Mouse (Mus musculus) right cerebral cortex, postnatal 36 days (tissue): ENCODE data around the gene Alk.

Experiments
- DNase-seq, 2 experiments: peaks; one replicate each; pipeline ENCODE4 v3.0.0; 2022; ENCODE audit warnings: low spot score in 2 of 2, mixed read lengths in 1 of 2

Gene Alk

DNA sequence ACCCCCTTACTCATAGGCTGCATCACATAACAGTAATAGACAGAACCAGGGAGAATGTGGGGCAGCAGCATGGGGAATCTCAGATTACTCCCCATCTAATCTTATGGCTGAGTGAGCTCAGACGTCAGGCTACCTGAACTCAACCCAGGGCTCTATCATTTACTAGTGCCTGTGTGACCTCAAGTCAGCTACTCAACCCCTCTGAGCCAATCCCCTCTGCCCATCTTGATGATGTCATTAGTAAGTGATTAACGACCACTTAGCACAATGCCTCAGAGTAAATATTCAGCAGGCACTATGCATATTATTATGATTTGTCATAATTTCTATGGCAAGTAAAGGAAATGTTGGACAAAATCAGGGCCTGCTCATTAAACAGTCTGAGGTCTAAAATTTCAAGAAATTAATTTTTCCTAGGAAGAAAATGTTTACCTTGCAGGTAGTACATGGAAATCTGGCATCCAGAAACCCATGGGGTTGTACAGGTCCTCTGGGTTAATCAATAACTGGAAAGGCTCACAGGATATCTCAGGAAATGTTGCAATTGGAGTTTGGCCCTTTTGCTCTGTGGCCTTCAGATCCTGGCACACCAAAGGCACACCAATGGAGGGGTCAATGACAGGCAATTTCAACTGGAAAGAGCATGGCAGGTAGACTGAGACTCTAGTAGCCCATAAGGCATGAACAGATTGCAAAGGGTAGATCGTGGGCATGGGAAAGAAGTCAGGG, 204.9 kb downstream of the Alk start:
- no peak for DNase-seq

- DNase-seq: no peak
These were observed 208.5 kb downstream of the Alk start for GRCm38 (mm10) chr17:72395956-72396355.

DNA sequence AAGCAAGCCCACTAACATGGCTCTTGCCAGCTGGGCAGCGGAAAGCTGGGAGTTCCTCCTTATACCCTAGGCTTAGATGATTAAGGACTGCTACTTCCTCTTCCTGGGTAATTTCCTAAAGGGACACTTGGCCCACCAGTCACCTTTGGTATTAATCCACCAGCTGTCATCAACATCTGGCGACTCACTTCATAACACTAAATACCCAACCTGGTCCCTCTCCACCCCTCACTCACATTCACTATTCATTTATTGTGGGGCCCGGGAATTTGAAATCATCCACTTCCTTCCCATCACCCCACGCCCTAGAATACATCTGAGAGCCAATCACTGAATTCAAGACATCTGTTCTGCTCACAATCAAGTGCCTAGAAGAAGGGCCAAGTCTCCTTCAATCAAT, 235.4 kb downstream of the Alk start:
- DNase-seq: no peak

DNA sequence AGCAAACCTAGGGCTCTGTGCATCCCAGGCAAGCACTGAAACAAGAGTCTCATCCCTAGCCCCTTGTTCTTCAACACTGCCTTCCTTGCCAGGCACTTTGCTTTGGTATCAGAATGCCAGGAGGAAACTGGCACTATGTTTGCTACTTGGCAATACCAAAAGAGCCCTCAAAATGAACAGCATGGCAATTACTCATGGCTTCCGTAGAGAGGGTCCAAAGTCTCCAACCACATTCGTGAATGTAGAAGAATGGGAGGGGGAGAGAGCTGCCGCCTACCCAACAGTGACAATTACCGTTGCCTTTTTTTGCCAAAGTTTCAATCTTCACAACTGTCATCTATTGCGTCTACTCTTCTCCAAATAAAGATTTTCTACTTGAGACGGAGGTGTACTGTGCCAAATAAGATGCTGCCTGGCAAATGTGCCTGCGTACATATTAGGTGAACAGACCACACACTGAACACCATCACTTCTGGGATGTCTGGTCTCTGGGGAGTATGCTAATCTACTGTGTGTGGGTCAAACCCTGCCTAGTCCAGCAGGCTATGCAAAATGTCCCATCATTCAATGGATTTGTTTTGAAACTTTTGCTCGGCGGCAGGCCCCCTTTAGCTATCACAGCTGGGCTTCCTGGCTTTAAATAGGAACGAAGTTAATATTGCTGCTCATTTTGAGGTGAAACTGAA, 241.5 kb downstream of the Alk start:
- DNase-seq: no peak

GRCm38 (mm10) chr17:72361961-72362360, 242.5 kb downstream of the Alk start:
- DNase-seq: no peak

GRCm38 (mm10) chr17:72356759-72357302, 247.6 kb downstream of the Alk start:
- no peak for DNase-seq

DNA sequence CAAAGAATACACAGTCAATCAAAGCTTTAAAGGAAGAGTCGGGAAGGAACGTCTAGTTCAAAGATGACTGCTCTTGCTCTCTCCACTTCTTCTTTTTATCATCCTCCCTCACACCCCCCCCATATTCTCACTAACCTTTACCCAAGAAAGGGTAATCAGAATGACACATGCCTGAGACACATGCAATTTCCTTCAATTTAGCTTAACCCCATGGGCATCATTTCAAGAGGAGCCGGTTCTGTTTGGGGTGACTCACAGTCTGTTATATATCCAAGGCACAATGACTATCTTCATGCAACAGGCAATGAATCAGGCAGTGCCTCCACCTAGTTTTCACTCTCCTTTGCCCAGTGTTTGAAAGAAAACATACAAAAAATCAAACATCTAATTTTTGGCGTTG, 265.0 kb downstream of the Alk start:
- DNase-seq: no peak

GRCm38 (mm10) chr17:72332909-72333308, 271.5 kb downstream of the Alk start:
- no peak for DNase-seq

- no peak for DNase-seq
These were observed 278.5 kb downstream of the Alk start for GRCm38 (mm10) chr17:72325941-72326340.

GRCm38 (mm10) chr17:72319576-72319975, 284.9 kb downstream of the Alk start:
- no peak for DNase-seq

DNA sequence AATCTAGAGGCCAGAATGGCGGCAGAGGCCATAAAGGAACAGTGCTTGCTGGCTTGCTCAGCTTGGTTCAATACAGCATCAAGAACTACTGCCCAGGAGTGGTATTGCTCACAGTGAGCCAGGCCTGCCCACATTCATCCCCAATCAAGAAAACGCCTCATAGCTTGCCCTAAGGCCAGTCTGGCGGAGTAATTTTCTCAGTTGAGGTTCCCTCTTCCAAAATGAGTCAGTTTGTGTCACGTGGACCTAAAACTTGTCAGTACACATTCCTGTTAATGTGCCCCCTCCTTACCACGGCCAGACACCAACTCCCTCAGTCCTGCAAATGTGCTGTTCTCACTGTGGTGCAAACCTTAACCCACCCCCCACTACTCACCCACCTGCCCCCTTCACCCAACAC, 304.8 kb downstream of the Alk start:
- DNase-seq: no peak

DNA sequence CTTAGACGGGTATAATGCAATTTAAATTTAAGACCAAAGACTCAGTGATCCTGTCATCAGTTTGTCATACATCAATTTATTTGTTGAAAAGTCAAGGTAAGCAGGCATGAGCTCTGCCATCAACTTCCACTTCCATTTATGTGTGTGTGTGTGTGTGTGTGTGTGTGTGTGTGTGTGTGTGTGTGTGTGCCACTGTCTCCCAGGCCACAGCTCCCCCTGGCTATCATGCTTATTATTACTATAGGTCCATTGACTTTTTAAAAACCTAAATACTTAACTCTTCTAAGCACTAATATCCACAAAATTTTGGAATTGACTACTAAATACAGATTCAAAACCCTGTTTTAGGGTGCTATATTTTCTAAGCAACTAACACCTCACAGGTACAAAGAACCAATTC, 308.1 kb downstream of the Alk start:
- DNase-seq: no peak

DNA sequence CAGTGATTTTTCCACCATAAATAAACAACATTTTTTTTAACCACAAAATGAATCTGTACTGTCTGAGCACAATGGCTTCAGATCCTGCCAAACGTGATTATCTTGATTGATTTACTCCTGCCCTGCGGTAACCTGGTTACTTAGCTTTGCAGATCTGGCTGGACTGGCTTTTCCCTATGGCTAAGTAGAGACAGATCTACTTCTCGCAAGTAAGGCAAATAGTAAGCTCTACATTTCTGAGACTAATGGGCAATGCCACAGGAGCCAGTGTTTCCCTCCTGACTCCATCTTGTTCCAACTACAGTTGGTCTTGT, 311.2 kb downstream of the Alk start:
- no peak for DNase-seq

DNA sequence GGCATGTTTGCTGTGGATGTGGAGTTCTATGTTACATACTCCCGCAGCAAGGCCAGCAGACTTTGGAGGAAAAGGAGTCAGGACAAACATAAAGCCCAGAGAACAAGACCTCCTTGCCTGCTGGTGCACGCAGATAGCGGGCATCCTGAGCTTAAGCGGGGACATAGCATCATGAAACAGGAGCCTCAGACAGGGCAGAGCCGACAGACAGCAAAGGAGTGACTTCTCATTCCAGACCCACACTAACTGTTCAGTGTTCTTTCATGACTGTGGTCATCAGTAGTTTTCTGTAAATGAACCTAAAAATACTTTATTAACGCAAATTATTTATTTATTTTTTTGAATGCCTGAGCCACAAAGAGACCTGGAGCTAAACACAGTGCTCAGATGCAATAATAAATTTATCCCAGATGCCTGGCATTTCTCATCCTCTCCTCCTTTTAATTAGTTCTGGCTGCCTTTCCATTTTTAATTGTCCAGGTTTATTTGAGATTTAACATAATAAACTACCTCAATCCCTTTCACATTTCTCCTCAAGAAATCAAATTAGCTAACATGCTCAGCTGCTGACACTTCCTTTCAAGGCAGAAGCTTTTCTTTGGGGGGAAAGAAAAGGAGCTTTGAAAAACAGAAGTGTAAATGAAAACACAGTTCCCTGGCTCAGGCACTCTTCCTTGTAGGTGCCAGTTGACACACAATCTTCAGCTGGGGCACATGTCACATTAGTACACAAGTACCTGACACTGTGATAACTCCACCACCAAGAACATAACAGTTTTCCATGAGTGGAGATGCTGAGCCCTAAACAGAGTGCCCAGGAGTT, 311.8 kb downstream of the Alk start:
- no peak for DNase-seq

GRCm38 (mm10) chr17:72285961-72286360, 318.5 kb downstream of the Alk start:
- DNase-seq: no peak

DNA sequence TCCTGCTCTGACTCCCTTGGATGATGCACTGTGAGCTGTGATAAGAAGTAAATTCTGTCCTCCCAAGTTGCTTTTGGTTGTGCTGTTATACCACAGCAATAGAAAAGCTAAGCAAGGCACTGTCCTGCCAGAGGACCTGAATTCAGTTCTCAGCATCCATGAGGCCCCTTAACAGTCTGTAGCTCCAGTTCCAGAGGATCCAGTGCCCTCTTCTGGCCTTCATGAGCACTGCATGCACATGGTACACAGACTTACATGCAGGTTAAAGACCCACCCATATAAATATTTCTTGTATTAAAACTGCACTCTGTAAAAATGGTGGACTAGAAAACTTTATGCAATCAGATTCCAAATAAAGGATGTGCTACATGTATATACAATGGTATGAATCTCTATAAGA, 326.1 kb downstream of the Alk start:
- no peak for DNase-seq

GRCm38 (mm10) chr17:72276778-72277177, 327.6 kb downstream of the Alk start:
- no peak for DNase-seq

GRCm38 (mm10) chr17:72275391-72275904, 329.0 kb downstream of the Alk start:
- DNase-seq: no peak

- no peak for DNase-seq
These were observed 330.2 kb downstream of the Alk start for GRCm38 (mm10) chr17:72274205-72274604.

- DNase-seq: no peak
These were observed 332.8 kb downstream of the Alk start for GRCm38 (mm10) chr17:72271640-72272039.

- DNase-seq: no peak
These were observed 335.9 kb downstream of the Alk start for GRCm38 (mm10) chr17:72268529-72268928.
